Comparison of ENCODE assay signal across 9 mouse cellular contexts in genomic region chr16:95658836-95659430, GRCm38 (mm10). TPM values are rescaled to one million over a fixed set of nuclear protein-coding genes. Genes with fewer than 3 reads are reported as not detected.
A peak's percentile ranks its signal among the peaks of the same experiment; 100 is the strongest.
DNase-seq lines count a peak whose midpoint lies in the region; ATAC-seq and TF ChIP-seq lines count a peak whose summit lies in the region.
"Had no signal": no experiment of that assay in that cellular context is flagged by ENCODE, and none has a peak within 500 bp of the region (broad histone marks: within the 10 kb centered on the region; RNA-seq: fewer than 3 reads in every experiment).

No protein-coding gene starts in this region.

- H3K9ac ChIP-seq in neural tube, embryonic 15.5 days (replicated peaks), result no peak overlapping the region
- no peak overlapping the region for H3K9ac ChIP-seq in intestine, embryonic 15.5 days
- H3K9ac ChIP-seq in lung, embryonic 14.5 days, result no peak overlapping the region
- no peak overlapping the region for H3K9ac ChIP-seq in stomach, postnatal 0 days (ENCODE audit: low read length)
- H3K9ac ChIP-seq: hindbrain, embryonic 15.5 days had no signal

- no peaks in the 10 kb centered on the region for H3K27me3 ChIP-seq in neural tube, embryonic 15.5 days (replicated peaks)
- H3K27me3 ChIP-seq in intestine, embryonic 15.5 days (replicated peaks), result no peaks in the 10 kb centered on the region
- no peaks in the 10 kb centered on the region for H3K27me3 ChIP-seq in lung, embryonic 14.5 days (ENCODE audit: insufficient read depth, low read length)
- no peaks in the 10 kb centered on the region for H3K27me3 ChIP-seq in stomach, postnatal 0 days (ENCODE audit: control insufficient read depth, insufficient read depth, low read length)
- H3K27me3 ChIP-seq: hindbrain, embryonic 15.5 days had no signal

- 55% methylated on average over 5 of the region's 5 CpGs for WGBS in neural tube, embryonic 15.5 days
- 48% methylated on average over 5 of the region's 5 CpGs for whole genome bisulfite sequencing in intestine, embryonic 15.5 days
- WGBS in lung, embryonic 14.5 days, result 46% methylated on average over 5 of the region's 5 CpGs
- WGBS in stomach, postnatal 0 days, result 33% methylated on average over 5 of the region's 5 CpGs

- TF ChIP-seq CTCF in lung, embryonic 14.5 days (IDR thresholded peaks at IDR 0.05; ENCODE audit: low read depth), result peak; percentile 86
- TF ChIP-seq CTCF in stomach, postnatal 0 days (IDR thresholded peaks at IDR 0.05; ENCODE audit: low read depth), result peak; percentile 93

- H3K36me3 ChIP-seq in neural tube, embryonic 15.5 days, result no peaks in the 10 kb centered on the region
- H3K36me3 ChIP-seq in intestine, embryonic 15.5 days, result no peaks in the 10 kb centered on the region
- no peaks in the 10 kb centered on the region for H3K36me3 ChIP-seq in lung, embryonic 14.5 days (ENCODE audit: insufficient read depth)
- H3K36me3 ChIP-seq in stomach, postnatal 0 days (ENCODE audit: control insufficient read depth, insufficient read depth, low read length), result no peaks in the 10 kb centered on the region
- H3K36me3 ChIP-seq: hindbrain, embryonic 15.5 days had no signal

- DNase-seq in neural tube, embryonic 10.5 days (ENCODE audit: extremely low spot score, low spot score), result peak; percentile 38
- DNase-seq in T-cell, adult 2 months (ENCODE audit: low spot score), result peak; percentile 74
- peak; percentile 19 for DNase-seq in embryo, embryonic 10.5 days (ENCODE audit: low spot score)
- DNase-seq in lung, embryonic 14.5 days, result peak; percentile 59
- peak; percentile 87 for DNase-seq in stomach, postnatal 0 days (ENCODE audit: low spot score)

- no peak overlapping the region for H3K4me3 ChIP-seq in neural tube, embryonic 15.5 days (replicated peaks)
- H3K4me3 ChIP-seq in intestine, embryonic 15.5 days (replicated peaks), result no peak overlapping the region
- no peak overlapping the region for H3K4me3 ChIP-seq in lung, embryonic 14.5 days (ENCODE audit: low read depth, low read length)
- no peak overlapping the region for H3K4me3 ChIP-seq in stomach, postnatal 0 days (ENCODE audit: low read depth, low read length)
- H3K4me3 ChIP-seq: hindbrain, embryonic 15.5 days had no signal

- H3K4me1 ChIP-seq in neural tube, embryonic 15.5 days, result peaks cover 18% of the 10 kb centered on the region
- H3K4me1 ChIP-seq in intestine, embryonic 15.5 days (replicated peaks), result peaks cover 5% of the 10 kb centered on the region; the same call in 1 of the 2 replicates
- H3K4me1 ChIP-seq in lung, embryonic 14.5 days (ENCODE audit: insufficient read depth), result no peaks in the 10 kb centered on the region
- no peaks in the 10 kb centered on the region for H3K4me1 ChIP-seq in stomach, postnatal 0 days (replicated peaks; ENCODE audit: control insufficient read depth, insufficient read depth)

- ATAC-seq in neural tube, embryonic 15.5 days (ENCODE audit: low FRiP score), result no peak
- ATAC-seq in intestine, embryonic 15.5 days, result peak; percentile 54
- ATAC-seq in lung, embryonic 14.5 days (ENCODE audit: insufficient read depth), result peak; percentile 38
- peak; percentile 61 for ATAC-seq in stomach, postnatal 0 days (ENCODE audit: low FRiP score, low TSS enrichment)
- no peak; the same call in 1 of the 2 replicates for ATAC-seq in erythroid progenitor cell, adult 5-6 weeks (replicated peaks; ENCODE audit: low FRiP score, poor library complexity, severe bottlenecking)

- no peak overlapping the region for H3K27ac ChIP-seq in neural tube, embryonic 15.5 days (replicated peaks)
- H3K27ac ChIP-seq in intestine, embryonic 15.5 days, result no peak overlapping the region
- peak overlapping the region; percentile 11; the same call in 1 of the 2 replicates for H3K27ac ChIP-seq in lung, embryonic 14.5 days (ENCODE audit: low read depth)
- peak overlapping the region; percentile 91 for H3K27ac ChIP-seq in stomach, postnatal 0 days (replicated peaks)
- H3K27ac ChIP-seq: hindbrain, embryonic 15.5 days had no signal

- no peak overlapping the region for H3K4me2 ChIP-seq in neural tube, embryonic 15.5 days
- H3K4me2 ChIP-seq in intestine, embryonic 15.5 days (replicated peaks), result no peak overlapping the region
- no peak overlapping the region for H3K4me2 ChIP-seq in lung, embryonic 14.5 days
- H3K4me2 ChIP-seq in stomach, postnatal 0 days (replicated peaks; ENCODE audit: low read depth), result no peak overlapping the region
- H3K4me2 ChIP-seq: hindbrain, embryonic 15.5 days had no signal

- no peak for TF ChIP-seq EP300 in stomach, postnatal 0 days (optimal IDR thresholded peaks at IDR 0.05)

- no peaks in the 10 kb centered on the region for H3K9me3 ChIP-seq in neural tube, embryonic 15.5 days (replicated peaks)
- no peaks in the 10 kb centered on the region for H3K9me3 ChIP-seq in intestine, embryonic 15.5 days
- H3K9me3 ChIP-seq in lung, embryonic 14.5 days (ENCODE audit: low read depth, low read length), result no peaks in the 10 kb centered on the region
- peaks cover 6% of the 10 kb centered on the region; the same call in 1 of the 2 replicates for H3K9me3 ChIP-seq in stomach, postnatal 0 days (ENCODE audit: control insufficient read depth, low read length)
- H3K9me3 ChIP-seq: hindbrain, embryonic 15.5 days had no signal

RNA-seq across cellular contexts. Expression of gene Ets2, which starts 42.9 kb away (rescaled TPM):
- polyA plus RNA-seq in neural tube, embryonic 15.5 days (2015; fragmentation: Nextera tagmentation; extraction: Ambion mirVana), result 30.6 and 40.2 TPM in 2 replicates
- polyA plus RNA-seq in intestine, embryonic 15.5 days (2015; fragmentation: Nextera tagmentation; extraction: Ambion mirVana), result 59.5 and 64.7 TPM in 2 replicates
- 72.6 and 74.7 TPM in 2 replicates for polyA plus RNA-seq in lung, embryonic 14.5 days (2014; fragmentation: Nextera tagmentation; extraction: Ambion mirVana)
- 35.1 and 38.1 TPM in 2 replicates for polyA plus RNA-seq in stomach, postnatal 0 days (2015; fragmentation: Nextera tagmentation; extraction: Ambion mirVana)
- total RNA-seq in erythroid progenitor cell, adult 5-6 weeks (2015; ENCODE audit: low replicate concordance), result 8.6 and 10.5 TPM in 2 replicates
- 1.7 and 3.8 TPM in 2 replicates for total RNA-seq in erythroid progenitor cell, adult 5-6 weeks (2017; ENCODE audit: low replicate concordance)

Comparison
In these comparisons a context has a peak if more than half of its experiments do, and no peak if none do; other contexts are left out.
1. DNase-seq: peak in every context shown above with its lines; median percentile 87 in stomach, postnatal 0 days; 74 in T-cell, adult 2 months; 59 in lung, embryonic 14.5 days; 38 in neural tube, embryonic 10.5 days; 19 in embryo, embryonic 10.5 days.
2. ATAC-seq: peak in intestine, embryonic 15.5 days (single experiment), lung, embryonic 14.5 days (single experiment) and stomach, postnatal 0 days (single experiment); none in neural tube, embryonic 15.5 days (single experiment) and erythroid progenitor cell, adult 5-6 weeks (single experiment).
3. H3K27ac ChIP-seq: peak in lung, embryonic 14.5 days (single experiment) and stomach, postnatal 0 days (single experiment); none in neural tube, embryonic 15.5 days (single experiment) and intestine, embryonic 15.5 days (single experiment).